Mouse (Mus musculus) intestine, embryonic 14.5 days (tissue): ENCODE measurements around the gene Amotl2. TPM values are rescaled to one million over a fixed set of nuclear protein-coding genes. Genes with fewer than 3 reads are reported as not detected.

Experiments used
- ATAC-seq: fragments of 200-750 bp; cut with Nextera tagmentation; replicated peaks from 2 replicates; pipeline ENCODE4 v1.8.0; 2017; ENCODE audit warnings: low read depth, moderate number of reproducible peaks, moderate TSS enrichment, moderate library complexity; ENCODE audit not compliant: low FRiP score, low TSS enrichment
- DNase-seq: peaks from one replicate; pipeline ENCODE4 v3.0.0-alpha.2; 2018; ENCODE audit warnings: low spot score
- H3K27ac ChIP-seq: fragments of 300-500 bp; sonication (generic); 2 replicates; pipeline ENCODE4 v1.5.1; 2014; ENCODE audit warnings: low read depth, mild to moderate bottlenecking, control low read depth
- H3K27me3 ChIP-seq: fragments of 300-500 bp; sonication (generic); replicated peaks from 2 replicates; pipeline ENCODE4 v1.6.1; 2014; ENCODE audit warnings: low read length, control low read depth; ENCODE audit not compliant: control insufficient read depth, insufficient read depth
- H3K36me3 ChIP-seq: fragments of 300-500 bp; sonication (generic); 2 replicates; pipeline ENCODE4 v1.6.1; 2014; ENCODE audit warnings: low read length, control low read depth; ENCODE audit not compliant: control insufficient read depth, insufficient read depth
- H3K4me1 ChIP-seq: fragments of 300-500 bp; sonication (generic); replicated peaks from 2 replicates; pipeline ENCODE4 v1.6.1; 2014; ENCODE audit warnings: low read length, control low read depth, mixed read lengths; ENCODE audit not compliant: control insufficient read depth, insufficient read depth
- H3K4me2 ChIP-seq: fragments of 300-500 bp; sonication (generic); 2 replicates; pipeline ENCODE4 v1.6.1; 2014; ENCODE audit warnings: low read length
- H3K4me3 ChIP-seq: fragments of 300-500 bp; sonication (generic); 2 replicates; pipeline ENCODE4 v1.5.1; 2014; ENCODE audit warnings: low read depth, low read length, control low read depth, mixed read lengths
- H3K9ac ChIP-seq: fragments of 300-500 bp; sonication (generic); 2 replicates; pipeline ENCODE4 v1.6.1; 2014; ENCODE audit warnings: mild to moderate bottlenecking, low read length
- H3K9me3 ChIP-seq: fragments of 300-500 bp; sonication (generic); 2 replicates; pipeline ENCODE4 v1.6.1; 2016; ENCODE audit warnings: low read length, control low read depth; ENCODE audit not compliant: control insufficient read depth
- WGBS: fragments of 180-500 bp; shearing (Covaris S2); extraction: QIAGEN DNeasy Blood & Tissue Kit; methylation state at CpG from one replicate; pipeline ENCODE4 v1.1.7; 2014; 5-methylcytosine and 5-hydroxymethylcytosine counted together
- polyA plus RNA-seq: library from polyadenylated mRNA; unstranded; fragments of >200 nt; fragmentation: Nextera tagmentation; extraction: Ambion mirVana; gene quantifications from 2 replicates; pipeline ENCODE4 v1.2.1, GENCODE M21; 2014

Gene Amotl2
- polyA plus RNA-seq, 1 experiment from 2014 or later = 33.6 TPM

DNA sequence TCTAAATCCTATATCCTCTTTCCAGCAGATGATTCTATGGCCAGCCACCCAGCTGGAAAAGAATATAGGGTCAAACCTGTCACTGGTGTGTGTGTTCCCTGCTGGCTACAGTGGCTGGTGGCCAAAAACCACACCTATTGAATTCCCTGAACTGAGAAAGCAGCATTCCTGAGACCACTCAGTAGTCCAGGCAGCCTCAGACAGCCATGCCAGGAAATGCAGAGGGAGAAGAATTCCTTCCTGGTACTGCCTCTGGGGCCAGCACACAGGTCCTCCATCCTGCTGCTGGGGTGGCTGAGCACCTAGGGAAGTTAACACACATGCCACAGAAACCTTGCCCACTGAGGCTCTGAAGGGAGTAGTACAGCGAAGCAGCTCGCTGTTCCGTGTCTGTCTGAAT, 50.3 kb downstream of the Amotl2 start:
- H3K36me3 ChIP-seq = no peaks in the 10 kb centered on the region
- H3K4me3 ChIP-seq = no peak overlapping the region
- H3K4me1 ChIP-seq = peaks cover 32% of the 10 kb centered on the region
- no peaks in the 10 kb centered on the region for H3K27me3 ChIP-seq
- H3K27ac ChIP-seq = no peak overlapping the region
- no peak overlapping the region for H3K4me2 ChIP-seq
- no peaks in the 10 kb centered on the region for H3K9me3 ChIP-seq
- 82% methylated on average over 3 of the region's 3 CpGs for WGBS
- DNase-seq = no peak
- no peak overlapping the region for H3K9ac ChIP-seq
- ATAC-seq = no peak

- WGBS = 36% methylated on average over 3 of the region's 3 CpGs
- H3K27me3 ChIP-seq = no peaks in the 10 kb centered on the region
- peak overlapping the region; percentile 5; the same call in 1 of the 2 replicates for H3K27ac ChIP-seq
- no peak for ATAC-seq
- H3K9ac ChIP-seq = no peak overlapping the region
- H3K9me3 ChIP-seq = no peaks in the 10 kb centered on the region
- DNase-seq = no peak
- H3K4me3 ChIP-seq = no peak overlapping the region
- no peak overlapping the region for H3K4me2 ChIP-seq
- H3K36me3 ChIP-seq = no peaks in the 10 kb centered on the region
- peaks cover 17% of the 10 kb centered on the region for H3K4me1 ChIP-seq
Observed at GRCm38 (mm10) chr9:102769257-102769656, 52.8 kb downstream of the Amotl2 start.

- H3K4me1 ChIP-seq = peaks cover 17% of the 10 kb centered on the region
- 89% methylated on average over 16 of the region's 16 CpGs for WGBS
- DNase-seq = no peak
- no peaks in the 10 kb centered on the region for H3K36me3 ChIP-seq
- no peak overlapping the region for H3K27ac ChIP-seq
- no peak overlapping the region for H3K9ac ChIP-seq
- no peak overlapping the region for H3K4me3 ChIP-seq
- H3K27me3 ChIP-seq = no peaks in the 10 kb centered on the region
- H3K4me2 ChIP-seq = no peak overlapping the region
- H3K9me3 ChIP-seq = no peaks in the 10 kb centered on the region
- ATAC-seq = no peak
Observed at GRCm38 (mm10) chr9:102770190-102770589, 53.7 kb downstream of the Amotl2 start.

DNA sequence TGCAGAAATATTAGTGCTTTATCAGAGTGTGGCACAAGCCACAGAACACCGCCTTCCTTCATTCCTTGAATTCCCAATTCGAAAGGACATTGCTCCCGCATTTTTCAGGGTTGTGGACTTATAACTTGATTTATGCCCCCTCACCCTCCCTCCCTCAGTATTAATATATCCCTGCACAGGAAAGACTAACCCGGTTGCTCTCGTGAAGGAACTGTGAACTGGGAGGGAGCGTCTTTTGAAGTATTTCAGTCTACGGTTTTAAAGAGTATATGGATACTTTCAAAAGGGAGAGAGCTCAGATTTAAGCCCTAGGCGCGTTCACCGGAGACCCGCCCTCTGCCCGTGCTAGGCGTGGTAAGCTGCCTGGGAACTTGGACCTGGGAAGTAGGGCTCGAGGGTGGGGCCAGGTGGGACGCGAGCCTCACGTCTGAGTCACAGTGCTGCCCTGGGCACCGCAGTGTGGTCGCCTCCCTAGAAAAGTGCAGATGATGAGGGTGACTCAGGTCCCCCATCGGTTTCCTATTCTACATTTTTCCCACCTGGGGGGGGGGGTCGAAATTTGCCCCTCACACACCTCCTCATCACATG, 54.9 kb downstream of the Amotl2 start:
- ATAC-seq (peak; percentile 82; the same call in 1 of the 2 replicates), DNase-seq (no peak)
- Histone ChIP-seq H3K27ac (no peak overlapping the region), H3K4me2 (peak overlapping the region; percentile 32), H3K4me1 (peaks cover 17% of the 10 kb centered on the region), H3K9me3 (no peaks in the 10 kb centered on the region), H3K4me3 (no peak overlapping the region), H3K36me3 (no peaks in the 10 kb centered on the region), H3K9ac (no peak overlapping the region), H3K27me3 (no peaks in the 10 kb centered on the region)
- WGBS = 23% methylated on average over 21 of the region's 21 CpGs

DNA sequence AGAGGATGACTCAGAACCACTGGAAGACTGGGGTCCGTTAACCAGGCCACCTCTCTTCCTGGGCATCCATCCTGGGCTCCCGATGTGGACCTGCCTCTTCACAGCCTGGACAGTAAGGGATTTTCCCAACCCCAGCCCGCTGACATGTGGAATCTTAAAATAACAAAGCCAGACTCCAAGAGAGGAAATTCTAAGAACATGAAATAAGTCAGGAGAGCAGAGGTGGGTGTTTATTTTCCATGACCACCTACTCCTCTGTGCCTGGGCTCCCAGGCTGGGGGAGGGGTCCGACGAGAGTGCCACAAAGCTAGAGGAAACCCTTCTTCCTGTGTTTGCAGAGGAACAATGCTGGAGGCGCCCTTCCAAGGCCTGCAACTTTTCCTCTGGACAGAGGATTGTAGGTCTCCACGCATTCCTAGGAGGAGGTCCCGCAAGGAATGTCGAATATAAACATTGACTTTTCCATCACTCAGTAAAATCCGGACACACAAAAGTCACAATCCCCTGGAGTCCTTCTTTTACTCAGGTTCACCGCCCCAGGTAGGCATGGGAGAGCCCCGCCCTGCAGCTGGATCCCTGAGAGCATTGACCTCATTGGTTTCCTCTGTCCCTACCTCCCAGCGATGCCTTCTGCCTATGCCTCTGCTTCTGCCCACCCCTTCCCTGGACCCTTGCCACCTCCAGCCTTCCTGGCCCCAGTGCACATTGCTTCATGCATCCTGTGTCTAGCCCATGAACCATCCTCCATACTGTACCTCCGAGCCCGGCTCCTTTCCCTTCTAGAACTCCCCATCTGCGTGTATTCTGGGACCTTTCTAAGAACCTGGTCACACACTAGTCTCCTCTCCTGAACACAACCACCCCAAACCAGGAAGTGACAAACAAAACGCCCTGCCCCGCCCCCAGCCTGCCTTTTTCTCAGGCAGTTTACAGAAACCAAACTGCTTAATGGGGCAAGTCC, 61.4 kb downstream of the Amotl2 start:
- peaks cover 29% of the 10 kb centered on the region for H3K4me1 ChIP-seq
- no peak overlapping the region for H3K9ac ChIP-seq
- ATAC-seq (no peak; the same call in 1 of the 2 replicates), DNase-seq (peak; percentile 50)
- H3K36me3 ChIP-seq = no peaks in the 10 kb centered on the region
- no peaks in the 10 kb centered on the region for H3K9me3 ChIP-seq
- H3K27me3 ChIP-seq = no peaks in the 10 kb centered on the region
- H3K27ac ChIP-seq = peak overlapping the region; percentile 79
- H3K4me2 ChIP-seq = no peak overlapping the region
- H3K4me3 ChIP-seq = no peak overlapping the region
- WGBS = 30% methylated on average over 18 of the region's 18 CpGs

GRCm38 (mm10) chr9:102779493-102779892, 63.0 kb downstream of the Amotl2 start:
- H3K27ac ChIP-seq = peak overlapping the region; percentile 79
- DNase-seq (peak; percentile 88), ATAC-seq (peak; percentile 81)
- WGBS = 9% methylated on average over 15 of the region's 15 CpGs
- H3K4me2 ChIP-seq = peak overlapping the region; percentile 25
- no peaks in the 10 kb centered on the region for H3K27me3 ChIP-seq
- no peak overlapping the region for H3K4me3 ChIP-seq
- no peaks in the 10 kb centered on the region for H3K36me3 ChIP-seq
- no peak overlapping the region for H3K9ac ChIP-seq
- peaks cover 43% of the 10 kb centered on the region for H3K4me1 ChIP-seq
- H3K9me3 ChIP-seq = no peaks in the 10 kb centered on the region

Other genes with a start within 250 kb of the Amotl2 start
- 0.57 and 0.75 TPM in 2 replicates for gene Ky, start 210.9 kb upstream of the Amotl2 start, polyA plus RNA-seq
- 212 and 216 TPM in 2 replicates for gene Anapc13, start 90.4 kb upstream of the Amotl2 start, polyA plus RNA-seq
- gene Cep63, start 90.1 kb upstream of the Amotl2 start, polyA plus RNA-seq = 40.2 and 46.2 TPM in 2 replicates
- 24.4 and 24.9 TPM in 2 replicates for gene Ryk, start 118.2 kb downstream of the Amotl2 start, polyA plus RNA-seq